Mouse (Mus musculus): Measurements from ENCODE around the gene Zmat5. TPM values are rescaled to one million over a fixed set of nuclear protein-coding genes. Genes with fewer than 3 reads are reported as not detected.

Gene Zmat5
- polyA plus RNA-seq, 1 experiment from 2014 or later: 78.9 TPM

GRCm38 (mm10) chr11:4716530-4717236 lies 12.2 kb downstream of the Zmat5 start:
- Histone ChIP-seq H3K4me1 (ENCODE audit: control insufficient read depth, insufficient read depth, low read length) (no peaks in the 10 kb centered on the region), H3K27me3 (ENCODE audit: control insufficient read depth, insufficient read depth, low read length) (no peaks in the 10 kb centered on the region), H3K4me3 (ENCODE audit: low read depth, low read length) (no peak overlapping the region), H3K4me2 (ENCODE audit: low read depth, severe bottlenecking) (no peak overlapping the region), H3K27ac (replicated peaks; ENCODE audit: low read depth, low read length) (no peak overlapping the region), H3K36me3 (ENCODE audit: control insufficient read depth, insufficient read depth, low read length) (no peaks in the 10 kb centered on the region), H3K9ac (ENCODE audit: low read length) (no peak overlapping the region), H3K9me3 (ENCODE audit: control insufficient read depth, low read length) (no peaks in the 10 kb centered on the region)
- ATAC-seq (ENCODE audit: insufficient number of reproducible peaks, low FRiP score, low TSS enrichment, low read depth) (no peak), DNase-seq (ENCODE audit: low spot score) (no peak)
- WGBS: 84% methylated on average over 5 of the region's 5 CpGs

GRCm38 (mm10) chr11:4718548-4718947 lies 14.1 kb downstream of the Zmat5 start:
- Histone ChIP-seq H3K4me2 (ENCODE audit: low read depth, severe bottlenecking) (no peak overlapping the region), H3K27me3 (ENCODE audit: control insufficient read depth, insufficient read depth, low read length) (no peaks in the 10 kb centered on the region), H3K4me1 (ENCODE audit: control insufficient read depth, insufficient read depth, low read length) (no peaks in the 10 kb centered on the region), H3K36me3 (ENCODE audit: control insufficient read depth, insufficient read depth, low read length) (no peaks in the 10 kb centered on the region), H3K9ac (ENCODE audit: low read length) (no peak overlapping the region), H3K4me3 (ENCODE audit: low read depth, low read length) (no peak overlapping the region), H3K9me3 (ENCODE audit: control insufficient read depth, low read length) (no peaks in the 10 kb centered on the region), H3K27ac (replicated peaks; ENCODE audit: low read depth, low read length) (no peak overlapping the region; the same call in 1 of the 2 replicates)
- ATAC-seq (ENCODE audit: insufficient number of reproducible peaks, low FRiP score, low TSS enrichment, low read depth) (no peak), DNase-seq (ENCODE audit: low spot score) (no peak)
- 82% methylated on average over 5 of the region's 5 CpGs for WGBS

- H3K9me3 ChIP-seq (ENCODE audit: control insufficient read depth, low read length): no peaks in the 10 kb centered on the region
- no peaks in the 10 kb centered on the region for H3K4me1 ChIP-seq (ENCODE audit: control insufficient read depth, insufficient read depth, low read length)
- ATAC-seq (ENCODE audit: insufficient number of reproducible peaks, low FRiP score, low TSS enrichment, low read depth) (no peak), DNase-seq (ENCODE audit: low spot score) (no peak)
- no peak overlapping the region for H3K27ac ChIP-seq (replicated peaks; ENCODE audit: low read depth, low read length)
- no peak overlapping the region for H3K9ac ChIP-seq (ENCODE audit: low read length)
- H3K27me3 ChIP-seq (ENCODE audit: control insufficient read depth, insufficient read depth, low read length): no peaks in the 10 kb centered on the region
- no peaks in the 10 kb centered on the region for H3K36me3 ChIP-seq (ENCODE audit: control insufficient read depth, insufficient read depth, low read length)
- no peak overlapping the region for H3K4me2 ChIP-seq (ENCODE audit: low read depth, severe bottlenecking)
- WGBS: 89% methylated on average over 9 of the region's 9 CpGs
- H3K4me3 ChIP-seq (ENCODE audit: low read depth, low read length): no peak overlapping the region
These were observed 15.5 kb downstream of the Zmat5 start for GRCm38 (mm10) chr11:4719961-4720360.

GRCm38 (mm10) chr11:4720393-4720792 lies 15.9 kb downstream of the Zmat5 start:
- no peak for DNase-seq (ENCODE audit: low spot score)
- H3K4me2 ChIP-seq (ENCODE audit: low read depth, severe bottlenecking): no peak overlapping the region
- no peaks in the 10 kb centered on the region for H3K36me3 ChIP-seq (ENCODE audit: control insufficient read depth, insufficient read depth, low read length)
- H3K9ac ChIP-seq (ENCODE audit: low read length): no peak overlapping the region
- ATAC-seq (ENCODE audit: insufficient number of reproducible peaks, low FRiP score, low TSS enrichment, low read depth): no peak
- H3K9me3 ChIP-seq (ENCODE audit: control insufficient read depth, low read length): no peaks in the 10 kb centered on the region
- no peak overlapping the region for H3K4me3 ChIP-seq (ENCODE audit: low read depth, low read length)
- 68% methylated on average over 11 of the region's 11 CpGs for WGBS
- no peaks in the 10 kb centered on the region for H3K27me3 ChIP-seq (ENCODE audit: control insufficient read depth, insufficient read depth, low read length)
- no peak overlapping the region for H3K27ac ChIP-seq (replicated peaks; ENCODE audit: low read depth, low read length)
- H3K4me1 ChIP-seq (ENCODE audit: control insufficient read depth, insufficient read depth, low read length): no peaks in the 10 kb centered on the region

- H3K36me3 ChIP-seq (ENCODE audit: control insufficient read depth, insufficient read depth, low read length): no peaks in the 10 kb centered on the region
- DNase-seq (ENCODE audit: low spot score) (no peak), ATAC-seq (ENCODE audit: insufficient number of reproducible peaks, low FRiP score, low TSS enrichment, low read depth) (no peak)
- no peak overlapping the region for H3K4me3 ChIP-seq (ENCODE audit: low read depth, low read length)
- H3K27me3 ChIP-seq (ENCODE audit: control insufficient read depth, insufficient read depth, low read length): no peaks in the 10 kb centered on the region
- H3K4me2 ChIP-seq (ENCODE audit: low read depth, severe bottlenecking): no peak overlapping the region
- H3K9ac ChIP-seq (ENCODE audit: low read length): no peak overlapping the region
- no peaks in the 10 kb centered on the region for H3K4me1 ChIP-seq (ENCODE audit: control insufficient read depth, insufficient read depth, low read length)
- H3K9me3 ChIP-seq (ENCODE audit: control insufficient read depth, low read length): no peaks in the 10 kb centered on the region
- no peak overlapping the region for H3K27ac ChIP-seq (replicated peaks; ENCODE audit: low read depth, low read length)
- WGBS: 50% methylated on average over 7 of the region's 7 CpGs
These were observed 16.6 kb downstream of the Zmat5 start for GRCm38 (mm10) chr11:4720900-4721580.

- Histone ChIP-seq H3K27ac (replicated peaks; ENCODE audit: low read depth, low read length) (no peak overlapping the region), H3K9me3 (ENCODE audit: control insufficient read depth, low read length) (no peaks in the 10 kb centered on the region), H3K4me2 (ENCODE audit: low read depth, severe bottlenecking) (no peak overlapping the region), H3K9ac (ENCODE audit: low read length) (no peak overlapping the region), H3K27me3 (ENCODE audit: control insufficient read depth, insufficient read depth, low read length) (no peaks in the 10 kb centered on the region), H3K4me3 (ENCODE audit: low read depth, low read length) (no peak overlapping the region), H3K36me3 (ENCODE audit: control insufficient read depth, insufficient read depth, low read length) (no peaks in the 10 kb centered on the region), H3K4me1 (ENCODE audit: control insufficient read depth, insufficient read depth, low read length) (no peaks in the 10 kb centered on the region)
- WGBS: 79% methylated on average over 8 of the region's 8 CpGs
- no peak for ATAC-seq (ENCODE audit: insufficient number of reproducible peaks, low FRiP score, low TSS enrichment, low read depth)
- DNase-seq (ENCODE audit: low spot score): no peak
These were observed 17.2 kb downstream of the Zmat5 start for GRCm38 (mm10) chr11:4721728-4722127.

- WGBS: 77% methylated on average over 12 of the region's 12 CpGs
- Histone ChIP-seq H3K4me1 (ENCODE audit: control insufficient read depth, insufficient read depth, low read length) (no peaks in the 10 kb centered on the region), H3K36me3 (ENCODE audit: control insufficient read depth, insufficient read depth, low read length) (no peaks in the 10 kb centered on the region), H3K9ac (ENCODE audit: low read length) (no peak overlapping the region), H3K27me3 (ENCODE audit: control insufficient read depth, insufficient read depth, low read length) (no peaks in the 10 kb centered on the region), H3K9me3 (ENCODE audit: control insufficient read depth, low read length) (no peaks in the 10 kb centered on the region), H3K27ac (replicated peaks; ENCODE audit: low read depth, low read length) (no peak overlapping the region), H3K4me2 (ENCODE audit: low read depth, severe bottlenecking) (no peak overlapping the region), H3K4me3 (ENCODE audit: low read depth, low read length) (no peak overlapping the region)
- DNase-seq (ENCODE audit: low spot score) (peak; percentile 38), ATAC-seq (ENCODE audit: insufficient number of reproducible peaks, low FRiP score, low TSS enrichment, low read depth) (no peak)
These were observed 25.1 kb downstream of the Zmat5 start for GRCm38 (mm10) chr11:4729603-4730002.

GRCm38 (mm10) chr11:4730096-4730495 lies 25.6 kb downstream of the Zmat5 start:
- 77% methylated on average over 6 of the region's 6 CpGs for WGBS
- Histone ChIP-seq H3K9ac (ENCODE audit: low read length) (no peak overlapping the region), H3K9me3 (ENCODE audit: control insufficient read depth, low read length) (no peaks in the 10 kb centered on the region), H3K36me3 (ENCODE audit: control insufficient read depth, insufficient read depth, low read length) (no peaks in the 10 kb centered on the region), H3K4me2 (ENCODE audit: low read depth, severe bottlenecking) (no peak overlapping the region), H3K27ac (replicated peaks; ENCODE audit: low read depth, low read length) (no peak overlapping the region), H3K4me1 (ENCODE audit: control insufficient read depth, insufficient read depth, low read length) (0 out of 2 replicates have a peak, but pooled peaks cover under 1% of the 10 kb centered on the region), H3K4me3 (ENCODE audit: low read depth, low read length) (no peak overlapping the region), H3K27me3 (ENCODE audit: control insufficient read depth, insufficient read depth, low read length) (no peaks in the 10 kb centered on the region)
- no peak for DNase-seq (ENCODE audit: low spot score)
- ATAC-seq (ENCODE audit: insufficient number of reproducible peaks, low FRiP score, low TSS enrichment, low read depth): no peak
